In the genomic region with DNA sequence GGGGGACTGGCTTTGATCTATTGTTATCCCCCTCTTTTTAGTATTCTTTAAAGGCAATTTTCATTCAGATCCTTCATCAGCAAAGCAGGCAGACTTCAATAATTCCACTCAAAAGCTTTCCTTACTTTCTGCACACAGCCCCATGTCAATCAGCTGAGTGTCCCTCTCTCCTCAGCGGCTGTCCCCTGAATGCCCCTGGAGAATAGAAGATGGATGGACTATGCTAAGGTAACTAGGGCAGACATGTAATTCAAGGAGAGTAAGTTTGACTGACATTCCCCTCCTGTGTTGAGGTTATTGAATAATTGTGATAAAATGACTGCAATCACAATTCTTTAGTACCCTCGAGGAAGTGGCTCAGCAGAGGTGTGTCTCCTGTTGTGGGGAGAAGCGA, we compare ENCODE assay signal across 27 mouse cellular contexts.
A peak's percentile ranks its signal among the peaks of the same experiment; 100 is the strongest.
DNase-seq lines count a peak whose midpoint lies in the region; ATAC-seq and TF ChIP-seq lines count a peak whose summit lies in the region.
"Had no signal": no experiment of that assay in that cellular context is flagged by ENCODE, and none has a peak within 500 bp of the region (broad histone marks: within the 10 kb centered on the region; RNA-seq: fewer than 3 reads in every experiment).

No protein-coding gene starts in this region.

- no peaks in the 10 kb centered on the region for H3K36me3 ChIP-seq in hindbrain, embryonic 12.5 days
- H3K36me3 ChIP-seq in hindbrain, postnatal 0 days (ENCODE audit: insufficient read depth, low read length): no peaks in the 10 kb centered on the region
- no peaks in the 10 kb centered on the region for H3K36me3 ChIP-seq in hindbrain, embryonic 14.5 days (replicated peaks; ENCODE audit: control insufficient read depth, insufficient read depth)
- no peaks in the 10 kb centered on the region for H3K36me3 ChIP-seq in midbrain, embryonic 12.5 days
- no peaks in the 10 kb centered on the region for H3K36me3 ChIP-seq in midbrain, postnatal 0 days (ENCODE audit: insufficient read depth, low read length)
- H3K36me3 ChIP-seq: embryonic facial prominence, embryonic 13.5 days; heart, embryonic 13.5 days; liver, embryonic 13.5 days had no signal

- no peak overlapping the region for H3K27ac ChIP-seq in hindbrain, embryonic 12.5 days
- H3K27ac ChIP-seq in hindbrain, postnatal 0 days: no peak overlapping the region
- H3K27ac ChIP-seq in hindbrain, embryonic 14.5 days: no peak overlapping the region
- H3K27ac ChIP-seq in midbrain, embryonic 12.5 days (replicated peaks): no peak overlapping the region
- no peak overlapping the region for H3K27ac ChIP-seq in midbrain, postnatal 0 days (ENCODE audit: low read depth, low read length)
- H3K27ac ChIP-seq: embryonic facial prominence, embryonic 13.5 days; heart, embryonic 13.5 days; layer of hippocampus, adult 2 months; liver, embryonic 13.5 days; stomach, postnatal 0 days had no signal

- TF ChIP-seq CTCF in hindbrain, postnatal 0 days (IDR thresholded peaks at IDR 0.05; ENCODE audit: low read depth): no peak
- no peak for TF ChIP-seq CTCF in midbrain, postnatal 0 days (IDR thresholded peaks at IDR 0.05)

- H3K27me3 ChIP-seq in hindbrain, embryonic 12.5 days: no peaks in the 10 kb centered on the region
- no peaks in the 10 kb centered on the region for H3K27me3 ChIP-seq in hindbrain, postnatal 0 days (ENCODE audit: insufficient read depth, low read length)
- H3K27me3 ChIP-seq in hindbrain, embryonic 14.5 days (ENCODE audit: control insufficient read depth, insufficient read depth, low read length): no peaks in the 10 kb centered on the region
- H3K27me3 ChIP-seq in midbrain, embryonic 12.5 days: no peaks in the 10 kb centered on the region
- no peaks in the 10 kb centered on the region for H3K27me3 ChIP-seq in midbrain, postnatal 0 days (ENCODE audit: insufficient read depth, low read length)
- H3K27me3 ChIP-seq: embryonic facial prominence, embryonic 13.5 days; heart, embryonic 13.5 days; liver, embryonic 13.5 days; megakaryocyte, embryonic 14.5 days had no signal

- WGBS in hindbrain, embryonic 12.5 days: 31% methylated on average over 3 of the region's 3 CpGs
- 34% methylated on average over 3 of the region's 3 CpGs for WGBS in hindbrain, postnatal 0 days
- WGBS in hindbrain, embryonic 14.5 days: 23% methylated on average over 3 of the region's 3 CpGs
- WGBS in midbrain, embryonic 12.5 days: 32% methylated on average over 3 of the region's 3 CpGs
- 25% methylated on average over 3 of the region's 3 CpGs for WGBS in midbrain, postnatal 0 days

- no peak for DNase-seq in hindbrain, postnatal 0 days (ENCODE audit: low spot score)
- DNase-seq in hindbrain, embryonic 14.5 days (ENCODE audit: low spot score): no peak
- no peak for DNase-seq in midbrain, postnatal 0 days (ENCODE audit: low spot score)
- DNase-seq in left cerebral cortex, adult 11 months (ENCODE audit: low spot score): no peak
- no peak for DNase-seq in adrenal gland, postnatal 4 days (ENCODE audit: low spot score in 2 of 2)
- DNase-seq: adrenal gland, postnatal 25 days; B cell, adult 2 months; cerebellum, adult 18-20 months; gastrocnemius, postnatal 10 days; heart, postnatal 10 days; kidney, adult 2 months; kidney, postnatal 36 days; liver, embryonic 13.5 days; lung, adult 18-20 months; lung, postnatal 4 days; right cerebral cortex, postnatal 4 days; thymus, adult 18-20 months; thymus, postnatal 36 days had no signal

- no peaks in the 10 kb centered on the region for H3K9me3 ChIP-seq in hindbrain, embryonic 12.5 days (replicated peaks)
- no peaks in the 10 kb centered on the region for H3K9me3 ChIP-seq in hindbrain, postnatal 0 days (ENCODE audit: low read length)
- no peaks in the 10 kb centered on the region for H3K9me3 ChIP-seq in hindbrain, embryonic 14.5 days (ENCODE audit: control insufficient read depth, low read length)
- H3K9me3 ChIP-seq in midbrain, embryonic 12.5 days: no peaks in the 10 kb centered on the region
- no peaks in the 10 kb centered on the region for H3K9me3 ChIP-seq in midbrain, postnatal 0 days (ENCODE audit: low read length)
- H3K9me3 ChIP-seq: embryonic facial prominence, embryonic 13.5 days; heart, embryonic 13.5 days; liver, embryonic 13.5 days; megakaryocyte, embryonic 14.5 days had no signal

- ATAC-seq in hindbrain, embryonic 12.5 days (ENCODE audit: low FRiP score): peak; percentile 54; the same call in 1 of the 2 replicates
- no peak for ATAC-seq in hindbrain, postnatal 0 days
- ATAC-seq in hindbrain, embryonic 14.5 days (ENCODE audit: low FRiP score): peak; percentile 15; the same call in 1 of the 2 replicates
- peak; percentile 82 for ATAC-seq in midbrain, embryonic 12.5 days (ENCODE audit: low FRiP score, low read depth)
- ATAC-seq in midbrain, postnatal 0 days (ENCODE audit: low FRiP score): peak; percentile 49
- ATAC-seq: lung, postnatal 0 days had no signal

- no peak overlapping the region for H3K4me2 ChIP-seq in hindbrain, embryonic 12.5 days (replicated peaks)
- no peak overlapping the region for H3K4me2 ChIP-seq in hindbrain, postnatal 0 days (ENCODE audit: low read depth, low read length)
- H3K4me2 ChIP-seq in hindbrain, embryonic 14.5 days (replicated peaks): no peak overlapping the region
- H3K4me2 ChIP-seq in midbrain, embryonic 12.5 days (replicated peaks): no peak overlapping the region
- no peak overlapping the region for H3K4me2 ChIP-seq in midbrain, postnatal 0 days (ENCODE audit: low read depth, low read length, poor library complexity, severe bottlenecking)
- H3K4me2 ChIP-seq: embryonic facial prominence, embryonic 13.5 days; heart, embryonic 13.5 days; liver, embryonic 13.5 days had no signal

- peaks cover 10% of the 10 kb centered on the region for H3K4me1 ChIP-seq in hindbrain, embryonic 12.5 days
- H3K4me1 ChIP-seq in hindbrain, postnatal 0 days (ENCODE audit: insufficient read depth, low read length): no peaks in the 10 kb centered on the region
- 0 out of 2 replicates have a peak, but pooled peaks cover 10% of the 10 kb centered on the region for H3K4me1 ChIP-seq in hindbrain, embryonic 14.5 days (replicated peaks; ENCODE audit: control insufficient read depth, insufficient read depth, low read length)
- peaks cover 12% of the 10 kb centered on the region for H3K4me1 ChIP-seq in midbrain, embryonic 12.5 days
- H3K4me1 ChIP-seq in midbrain, postnatal 0 days (ENCODE audit: insufficient read depth, low read length): no peaks in the 10 kb centered on the region
- H3K4me1 ChIP-seq: heart, embryonic 13.5 days; liver, embryonic 13.5 days; megakaryocyte, embryonic 14.5 days had no signal

- H3K4me3 ChIP-seq in hindbrain, embryonic 12.5 days: no peak overlapping the region
- no peak overlapping the region for H3K4me3 ChIP-seq in hindbrain, postnatal 0 days (ENCODE audit: low read length)
- no peak overlapping the region for H3K4me3 ChIP-seq in hindbrain, embryonic 14.5 days (replicated peaks; ENCODE audit: low read length)
- no peak overlapping the region for H3K4me3 ChIP-seq in midbrain, embryonic 12.5 days
- H3K4me3 ChIP-seq in midbrain, postnatal 0 days (ENCODE audit: low read depth, low read length): no peak overlapping the region
- H3K4me3 ChIP-seq: embryonic facial prominence, embryonic 13.5 days; erythroblast, embryonic 14.5 days; heart, embryonic 13.5 days; layer of hippocampus, adult 2 months; liver, embryonic 13.5 days; megakaryocyte, embryonic 14.5 days had no signal

- no peak overlapping the region for H3K9ac ChIP-seq in hindbrain, embryonic 12.5 days
- no peak overlapping the region for H3K9ac ChIP-seq in hindbrain, postnatal 0 days (replicated peaks; ENCODE audit: low read length)
- H3K9ac ChIP-seq in hindbrain, embryonic 14.5 days: no peak overlapping the region
- no peak overlapping the region for H3K9ac ChIP-seq in midbrain, embryonic 12.5 days (replicated peaks)
- H3K9ac ChIP-seq in midbrain, postnatal 0 days (replicated peaks; ENCODE audit: low read length, poor library complexity, severe bottlenecking): no peak overlapping the region
- H3K9ac ChIP-seq: embryonic facial prominence, embryonic 13.5 days; heart, embryonic 13.5 days; liver, embryonic 13.5 days had no signal
